Mouse (Mus musculus): Measurements from ENCODE around the gene Pkp4.

The Pkp4 gene

GRCm38 (mm10) chr2:59219997-59220789, 59.5 kb downstream of the Pkp4 start:
- no peak for ATAC-seq (ENCODE audit: low TSS enrichment)

GRCm38 (mm10) chr2:59226383-59226782, 65.7 kb downstream of the Pkp4 start:
- peak; percentile 62 for ATAC-seq (ENCODE audit: low TSS enrichment)

- no peak for ATAC-seq (ENCODE audit: low TSS enrichment)
Observed at GRCm38 (mm10) chr2:59227011-59227410, 66.4 kb downstream of the Pkp4 start.

GRCm38 (mm10) chr2:59227508-59228263, 67.0 kb downstream of the Pkp4 start:
- no peak for ATAC-seq (ENCODE audit: low TSS enrichment)

- peak; percentile 53; the same call in 1 of the 2 replicates for ATAC-seq (ENCODE audit: low TSS enrichment)
Observed at GRCm38 (mm10) chr2:59229250-59229895, 68.7 kb downstream of the Pkp4 start.

GRCm38 (mm10) chr2:59230656-59231055, 70.0 kb downstream of the Pkp4 start:
- ATAC-seq (ENCODE audit: low TSS enrichment): no peak

GRCm38 (mm10) chr2:59231514-59231913, 70.9 kb downstream of the Pkp4 start:
- ATAC-seq (ENCODE audit: low TSS enrichment): no peak

GRCm38 (mm10) chr2:59233294-59233923, 72.8 kb downstream of the Pkp4 start:
- ATAC-seq (ENCODE audit: low TSS enrichment): peak; percentile 48; the same call in 1 of the 2 replicates

GRCm38 (mm10) chr2:59233936-59234335, 73.3 kb downstream of the Pkp4 start:
- no peak for ATAC-seq (ENCODE audit: low TSS enrichment)

- no peak for ATAC-seq (ENCODE audit: low TSS enrichment)
Observed at GRCm38 (mm10) chr2:59234537-59234936, 73.9 kb downstream of the Pkp4 start.

- ATAC-seq (ENCODE audit: low TSS enrichment): no peak
Observed at GRCm38 (mm10) chr2:59239841-59240395, 79.3 kb downstream of the Pkp4 start.

GRCm38 (mm10) chr2:59242117-59242516, 81.5 kb downstream of the Pkp4 start:
- no peak for ATAC-seq (ENCODE audit: low TSS enrichment)

GRCm38 (mm10) chr2:59244273-59245097, 83.8 kb downstream of the Pkp4 start:
- ATAC-seq (ENCODE audit: low TSS enrichment): no peak

- ATAC-seq (ENCODE audit: low TSS enrichment): no peak
Observed at GRCm38 (mm10) chr2:59245098-59245388, 84.4 kb downstream of the Pkp4 start.

- ATAC-seq (ENCODE audit: low TSS enrichment): no peak
Observed at GRCm38 (mm10) chr2:59248806-59249205, 88.2 kb downstream of the Pkp4 start.

- ATAC-seq (ENCODE audit: low TSS enrichment): peak; percentile 20; the same call in 1 of the 2 replicates
Observed at GRCm38 (mm10) chr2:59252818-59253217, 92.2 kb downstream of the Pkp4 start.

GRCm38 (mm10) chr2:59253435-59253834, 92.8 kb downstream of the Pkp4 start:
- ATAC-seq (ENCODE audit: low TSS enrichment): peak; percentile 32; the same call in 1 of the 2 replicates

GRCm38 (mm10) chr2:59258821-59259231, 98.2 kb downstream of the Pkp4 start:
- peak; percentile 98 for ATAC-seq (ENCODE audit: low TSS enrichment)

GRCm38 (mm10) chr2:59259346-59259745, 98.7 kb downstream of the Pkp4 start:
- peak; percentile 13 for ATAC-seq (ENCODE audit: low TSS enrichment)

GRCm38 (mm10) chr2:59261203-59261602, 100.6 kb downstream of the Pkp4 start:
- no peak for ATAC-seq (ENCODE audit: low TSS enrichment)

GRCm38 (mm10) chr2:59266428-59266827, 105.8 kb downstream of the Pkp4 start:
- no peak for ATAC-seq (ENCODE audit: low TSS enrichment)

Measured in frontal cortex, adult (tissue).